Mouse (Mus musculus): ENCODE results near the gene Tspan5.

Gene Tspan5

DNA sequence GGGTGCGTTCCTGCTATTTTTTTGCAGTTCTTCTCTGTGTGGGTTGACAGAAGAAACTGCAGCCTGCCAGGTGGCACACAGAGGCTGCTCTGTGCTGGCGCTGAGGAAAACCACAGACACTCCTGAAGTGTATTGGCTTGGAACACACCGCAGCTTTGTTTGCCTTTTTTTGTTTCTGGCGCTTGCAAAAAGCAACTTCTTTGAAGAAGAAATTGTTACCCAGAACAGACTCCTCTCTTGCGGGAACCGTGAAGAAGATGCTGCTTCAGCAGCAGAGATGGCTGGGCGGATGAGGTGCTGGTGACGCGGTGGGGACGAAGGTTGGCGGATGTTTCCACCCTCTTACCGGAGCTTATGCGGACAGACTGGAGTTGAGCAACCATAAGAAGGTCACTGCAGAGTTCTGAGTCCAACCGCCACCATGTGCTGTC, 135.0 kb downstream of the Tspan5 start:
- no peak for DNase-seq (ENCODE audit: low spot score)

DNA sequence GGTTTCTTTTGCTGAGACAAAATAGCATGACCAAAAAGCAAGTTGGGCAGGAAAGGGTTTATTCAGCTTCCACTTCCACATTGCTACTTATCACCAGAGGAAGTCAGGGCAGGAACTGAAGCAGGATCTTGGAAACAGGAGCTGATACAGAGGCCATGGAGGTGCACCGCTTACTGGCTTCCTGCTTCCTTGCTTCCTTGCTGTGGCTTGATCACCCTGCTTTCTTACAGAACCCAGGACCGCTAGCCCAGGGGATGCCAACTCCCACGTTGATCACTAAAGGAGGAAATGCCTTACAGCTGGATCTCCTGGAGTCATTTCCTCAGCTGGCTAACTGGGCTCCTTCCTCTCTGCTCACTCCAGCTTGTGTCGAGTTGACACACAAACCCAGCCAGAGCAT, 135.7 kb downstream of the Tspan5 start:
- no peak for DNase-seq (ENCODE audit: low spot score)

GRCm38 (mm10) chr3:138880999-138881724, 139.2 kb downstream of the Tspan5 start:
- no peak for DNase-seq (ENCODE audit: low spot score)

DNA sequence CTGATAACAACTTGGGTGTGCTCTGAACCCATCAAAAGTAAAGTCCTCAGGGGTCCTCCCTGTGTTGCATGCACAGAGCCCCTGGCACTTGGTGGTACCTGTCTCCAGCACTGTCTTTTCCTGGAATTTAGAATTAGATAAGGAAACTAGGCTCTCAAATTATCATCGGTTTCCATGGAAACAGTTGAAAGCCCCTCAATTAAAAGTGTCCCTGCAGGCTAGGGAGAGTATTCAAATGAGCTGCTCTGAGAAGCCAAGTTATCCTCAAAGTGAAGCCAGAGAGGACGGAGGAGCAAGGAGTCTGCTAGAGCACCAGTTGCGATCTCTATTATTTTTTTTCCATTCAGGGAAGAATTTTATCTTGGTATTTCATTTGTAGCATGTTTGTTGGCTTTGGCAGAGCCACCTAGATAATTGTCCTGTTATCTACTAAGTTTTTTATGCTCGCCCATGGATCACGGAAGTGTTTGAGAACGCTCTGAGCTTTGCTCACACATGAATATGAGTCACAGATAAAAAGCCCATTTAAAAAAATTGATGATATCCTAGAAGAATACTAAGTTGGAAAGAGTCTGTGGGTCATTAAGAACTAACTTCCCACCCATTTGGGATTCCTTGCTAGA, 139.8 kb downstream of the Tspan5 start:
- DNase-seq (ENCODE audit: low spot score) = no peak

DNA sequence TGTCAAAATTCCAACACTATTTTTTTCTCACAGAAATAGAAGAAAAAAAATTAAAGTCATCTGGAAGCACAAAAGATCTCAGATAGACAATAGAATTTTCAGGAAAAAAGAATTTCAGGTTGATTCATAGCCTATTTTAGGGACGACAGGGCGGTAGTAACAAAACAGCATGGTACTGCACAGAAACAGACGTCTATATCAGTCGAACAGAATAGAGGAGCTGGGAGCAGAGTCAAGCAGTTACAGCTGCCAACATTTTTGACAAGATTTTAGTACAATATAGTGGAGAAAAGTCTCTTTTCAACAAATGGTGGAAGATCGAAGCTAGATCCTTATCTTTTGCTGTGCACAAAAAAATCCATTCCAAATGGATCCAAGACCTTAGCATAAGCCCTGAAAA, 144.1 kb downstream of the Tspan5 start:
- DNase-seq (ENCODE audit: low spot score) = no peak

DNA sequence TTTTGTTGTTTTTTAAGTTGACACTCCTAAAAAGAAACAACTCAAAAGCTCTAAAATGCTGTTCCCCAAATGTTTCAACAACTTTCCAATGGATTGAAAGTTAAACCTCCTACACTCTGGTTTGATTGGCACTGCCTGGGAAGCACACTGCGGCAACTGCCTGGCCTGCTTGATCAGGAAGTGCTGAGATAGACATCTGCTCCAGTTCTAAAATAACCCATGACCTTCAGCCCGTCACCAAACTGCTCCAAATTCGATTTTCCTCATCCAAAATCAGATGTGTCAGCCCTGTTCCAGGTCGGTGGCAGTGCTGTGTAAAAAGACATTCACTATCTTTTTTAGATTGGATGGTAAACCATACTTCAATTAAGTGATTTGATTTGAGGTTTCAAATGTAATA, 147.2 kb downstream of the Tspan5 start:
- no peak for DNase-seq (ENCODE audit: low spot score)

GRCm38 (mm10) chr3:138889769-138890295, 147.8 kb downstream of the Tspan5 start:
- DNase-seq (ENCODE audit: low spot score) = no peak

- no peak for DNase-seq (ENCODE audit: low spot score)
These were observed 151.5 kb downstream of the Tspan5 start for GRCm38 (mm10) chr3:138893520-138893919.

- no peak for DNase-seq (ENCODE audit: low spot score)
These were observed 155.5 kb downstream of the Tspan5 start for GRCm38 (mm10) chr3:138897500-138897899.

DNA sequence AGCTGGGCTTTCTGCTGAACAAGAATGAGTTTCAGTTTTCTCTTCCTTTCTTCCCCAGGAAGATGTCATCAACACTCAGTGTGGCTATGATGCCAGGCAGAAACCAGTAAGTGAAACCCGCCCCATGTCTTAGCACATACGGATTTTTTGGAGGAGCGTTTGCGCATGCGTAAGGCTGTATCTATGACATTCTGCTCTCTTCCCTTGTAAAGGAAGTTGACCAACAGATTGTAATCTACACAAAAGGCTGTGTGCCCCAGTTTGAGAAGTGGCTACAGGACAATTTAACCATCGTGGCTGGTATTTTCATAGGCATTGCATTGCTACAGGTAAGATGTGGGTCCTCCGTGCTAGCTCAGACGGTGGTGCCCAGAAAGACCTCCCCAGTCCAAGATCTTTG, 156.1 kb downstream of the Tspan5 start:
- no peak for DNase-seq (ENCODE audit: low spot score)

DNA sequence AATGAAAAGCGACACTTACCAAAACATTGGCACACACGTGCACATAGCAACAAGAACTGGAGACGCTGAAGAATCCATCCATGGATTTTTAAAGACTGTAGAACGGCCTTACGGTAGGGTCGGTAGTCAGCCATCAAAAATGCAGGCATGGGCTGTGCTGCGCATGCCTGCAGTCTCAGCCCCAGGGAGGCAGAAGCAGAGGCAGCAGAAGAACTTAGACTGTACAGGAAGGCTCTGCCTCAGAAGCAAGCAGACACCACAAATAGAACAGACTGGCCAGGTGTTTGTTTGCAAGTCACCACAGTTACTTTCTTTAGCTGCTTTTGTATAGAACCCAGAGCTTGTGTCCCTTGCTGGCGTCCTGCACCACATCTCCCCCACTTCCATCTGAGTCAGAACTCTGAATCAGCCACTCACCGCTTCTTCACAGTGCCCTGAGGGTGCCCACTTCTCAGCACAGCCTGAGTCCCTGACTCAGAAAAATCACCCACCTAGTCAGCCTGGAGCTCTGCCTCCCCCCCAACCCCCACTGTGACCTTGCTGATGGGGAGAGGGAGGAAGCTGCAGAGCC, 158.7 kb downstream of the Tspan5 start:
- DNase-seq (ENCODE audit: low spot score) = no peak

DNA sequence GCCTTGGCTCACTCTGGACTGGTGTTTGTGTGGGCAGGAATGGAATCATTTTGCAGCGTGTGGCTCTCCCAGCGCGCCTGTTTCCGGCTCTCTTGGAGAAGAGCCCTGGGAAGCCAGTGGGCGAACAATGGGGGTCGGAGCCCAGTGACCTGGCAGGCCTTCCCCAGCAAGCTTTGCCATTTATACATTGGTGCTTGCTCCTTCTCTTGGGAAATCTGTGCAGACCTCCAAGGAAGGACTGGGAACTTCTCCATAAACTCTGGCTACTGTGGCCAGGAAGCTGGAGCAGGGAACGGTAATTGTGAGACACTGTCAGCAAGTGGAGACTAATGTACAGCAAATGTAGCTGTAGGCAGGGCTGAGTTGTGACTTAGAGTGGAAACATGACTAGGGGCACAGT, 163.7 kb downstream of the Tspan5 start:
- DNase-seq (ENCODE audit: low spot score) = no peak

- DNase-seq (ENCODE audit: low spot score) = peak; percentile 82
These were observed 164.3 kb downstream of the Tspan5 start for GRCm38 (mm10) chr3:138906112-138906880.

DNA sequence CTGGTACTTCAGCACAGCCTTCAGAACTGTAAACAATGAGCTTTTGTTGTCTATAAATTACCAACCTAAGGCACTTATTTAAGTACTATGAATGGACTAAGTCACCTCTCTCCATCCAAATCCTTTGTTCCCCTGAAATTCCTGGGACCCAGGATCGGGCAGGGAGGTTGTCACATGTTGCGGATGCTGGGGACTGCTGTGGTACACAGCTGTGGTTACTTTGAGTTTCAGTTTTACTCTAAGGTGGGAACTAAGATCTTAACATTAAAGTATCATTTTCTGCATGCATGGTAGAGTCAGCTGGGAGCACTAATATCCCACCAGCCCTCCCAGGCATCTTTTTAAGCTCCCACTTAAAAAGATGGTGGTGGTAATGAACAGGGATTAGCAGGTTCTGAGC, 167.3 kb downstream of the Tspan5 start:
- DNase-seq (ENCODE audit: low spot score) = no peak

DNA sequence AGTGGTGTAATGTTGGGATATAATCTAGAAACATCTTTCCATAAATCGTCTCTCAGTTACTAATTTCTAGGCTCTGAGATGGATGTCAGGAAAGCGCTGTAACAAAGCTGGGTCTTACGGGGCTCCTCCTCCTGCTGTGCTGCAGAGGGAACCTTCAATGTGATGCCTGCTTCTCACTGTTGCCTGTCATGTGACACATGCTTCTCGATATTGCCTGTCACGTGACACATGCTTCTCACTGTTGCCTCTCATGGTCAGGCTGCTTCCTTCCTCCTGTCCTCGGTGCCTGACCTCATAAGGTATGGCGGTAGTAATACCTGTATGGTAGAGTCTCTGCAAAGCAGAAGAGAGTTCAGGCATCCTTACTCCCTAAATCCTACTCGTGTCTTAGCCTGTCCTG, 170.5 kb downstream of the Tspan5 start:
- DNase-seq (ENCODE audit: low spot score) = no peak

- DNase-seq (ENCODE audit: low spot score) = no peak
These were observed 172.8 kb downstream of the Tspan5 start for GRCm38 (mm10) chr3:138914626-138915288.

DNA sequence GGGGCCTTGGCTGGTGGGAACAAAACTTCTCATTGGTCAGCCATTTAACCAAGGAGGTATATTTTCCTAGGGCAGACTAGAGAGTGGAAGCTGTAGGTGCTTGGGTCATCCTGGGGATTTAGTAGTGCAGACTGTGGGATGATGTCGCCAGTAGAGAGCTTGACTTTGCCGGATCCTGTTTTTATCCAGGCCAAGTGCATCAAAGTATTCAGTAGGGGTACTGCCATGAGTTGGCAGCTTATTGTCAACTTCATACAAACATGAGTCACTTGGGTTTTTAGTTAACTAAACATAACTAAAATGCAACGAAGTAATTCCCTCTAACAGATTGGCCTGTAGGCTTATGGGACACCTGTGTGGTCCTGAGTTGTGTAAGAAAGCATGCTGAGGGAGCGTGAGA, 174.6 kb downstream of the Tspan5 start:
- DNase-seq (ENCODE audit: low spot score) = no peak

DNA sequence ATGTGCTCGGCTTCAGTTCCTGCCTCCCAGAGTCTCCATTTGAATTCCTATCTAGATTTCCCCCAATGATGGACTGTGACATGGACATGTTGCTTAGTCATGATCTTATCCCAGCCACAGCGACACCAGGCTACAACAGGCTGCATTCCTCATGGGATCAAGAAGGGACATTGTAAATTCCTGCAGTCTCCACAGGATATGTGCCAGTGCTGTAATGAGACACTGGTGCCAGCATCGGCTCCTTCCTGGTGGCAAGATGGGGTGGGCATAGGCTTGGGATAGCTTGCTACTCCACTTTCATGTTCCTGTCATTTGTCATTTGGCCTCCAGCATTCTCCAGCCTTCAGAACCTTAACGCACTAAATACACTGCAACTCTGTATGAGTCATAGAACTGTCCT, 175.0 kb downstream of the Tspan5 start:
- DNase-seq (ENCODE audit: low spot score) = no peak

GRCm38 (mm10) chr3:138918241-138918640, 176.2 kb downstream of the Tspan5 start:
- no peak for DNase-seq (ENCODE audit: low spot score)

GRCm38 (mm10) chr3:138926161-138926560, 184.2 kb downstream of the Tspan5 start:
- no peak for DNase-seq (ENCODE audit: low spot score)

GRCm38 (mm10) chr3:138927437-138927836, 185.4 kb downstream of the Tspan5 start:
- no peak for DNase-seq (ENCODE audit: low spot score)

- no peak for DNase-seq (ENCODE audit: low spot score)
These were observed 194.8 kb downstream of the Tspan5 start for GRCm38 (mm10) chr3:138936780-138937179.
